Mouse (Mus musculus): ENCODE results near the gene Cfap97d1.

DNA sequence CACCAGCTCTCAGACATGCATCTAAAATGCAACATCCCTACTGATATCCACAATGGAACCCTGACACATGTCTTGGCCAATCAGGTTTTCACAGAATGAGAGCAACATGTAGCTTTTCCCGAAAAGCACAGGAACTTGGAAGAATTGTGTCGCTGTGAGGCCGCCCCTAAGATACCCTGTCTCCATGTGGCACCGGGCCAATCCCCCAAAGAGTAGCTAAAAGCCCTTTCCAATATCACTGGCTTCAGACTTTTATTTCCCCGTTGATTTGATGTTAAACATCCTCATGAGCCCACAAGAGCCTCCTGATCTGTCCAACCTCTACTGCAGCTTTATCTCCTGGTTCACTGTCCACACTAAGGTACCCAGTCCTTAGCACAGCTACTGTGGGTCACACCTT is 22.6 kb downstream of the Cfap97d1 start:
- TF ChIP-seq NRF1 (IDR thresholded peaks at IDR 0.05; ENCODE audit: insufficient read depth, low read depth, low read length, poor library complexity, severe bottlenecking) (no peak), TBP (IDR thresholded peaks at IDR 0.05; ENCODE audit: low read depth, low read length) (no peak)
